Mouse (Mus musculus): ENCODE data around the gene Creb3l2. TPM values are rescaled to one million over a fixed set of nuclear protein-coding genes. Genes with fewer than 3 reads are reported as not detected.
"Not testable (repeated sequence)": the region's sequence is repeated elsewhere in the genome, so short reads cannot be mapped to it uniquely, and the experiment has no call there.

Creb3l2 gene
- 32.2 and 55.4 TPM in 2 replicates for polyA plus RNA-seq (2012; rRNA removed)

DNA sequence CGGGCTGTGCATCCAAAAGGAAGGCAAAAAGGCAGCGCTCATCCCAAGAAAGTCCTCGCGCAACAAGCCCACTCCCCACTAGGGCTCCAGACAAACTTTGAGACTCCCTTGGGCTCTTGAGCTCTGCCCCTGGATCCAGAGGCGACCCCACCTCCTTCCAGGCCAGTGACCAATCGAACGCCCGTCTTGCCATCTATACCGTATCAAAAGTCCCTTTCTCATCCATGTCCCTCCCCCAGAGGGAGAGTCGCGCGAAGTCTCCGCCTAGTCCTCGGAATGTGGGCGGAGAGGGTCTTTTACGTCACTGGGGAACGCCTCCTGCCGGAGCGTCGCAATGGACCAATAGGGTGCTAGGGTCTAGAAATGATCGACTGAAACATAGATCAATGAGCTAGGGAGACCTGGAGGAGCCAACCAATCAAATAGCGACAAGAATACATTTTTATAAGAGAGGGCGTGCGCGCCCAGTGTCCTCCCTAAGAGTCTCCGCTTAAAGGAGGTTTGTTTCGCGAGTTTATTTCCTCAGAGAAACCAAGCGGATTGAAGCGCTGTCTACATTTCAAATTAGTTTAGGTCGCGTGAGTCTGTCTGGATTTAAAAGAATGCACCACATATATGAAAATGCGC, at the start of gene Creb3l2:
Gene Creb3l2, minus strand, starts transcription at position 106 of the 627 bp plus-strand sequence.
- peak; percentile 99 for DNase-seq (ENCODE audit: low read depth)

DNA sequence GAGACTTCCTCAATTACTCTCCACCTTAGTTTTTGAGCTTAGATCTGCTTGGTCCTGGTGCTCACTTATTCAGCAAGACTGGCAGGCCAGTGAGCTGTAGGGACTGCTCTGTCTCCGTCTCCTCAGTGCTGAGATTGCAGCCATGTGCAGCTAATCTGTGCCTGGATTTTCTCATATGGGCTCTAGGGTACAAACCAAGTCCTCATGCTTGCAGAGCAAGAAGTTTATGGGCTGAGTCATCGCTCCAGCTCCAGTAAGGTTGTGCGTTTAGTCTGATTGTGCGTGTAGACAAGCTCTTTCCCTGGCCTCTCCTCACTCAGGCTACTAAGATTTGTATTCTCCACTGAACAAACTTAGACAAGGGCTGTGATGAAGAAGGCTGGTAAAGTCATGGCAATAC, 44.6 kb upstream of the Creb3l2 start:
- DNase-seq (ENCODE audit: low read depth), result no peak

DNA sequence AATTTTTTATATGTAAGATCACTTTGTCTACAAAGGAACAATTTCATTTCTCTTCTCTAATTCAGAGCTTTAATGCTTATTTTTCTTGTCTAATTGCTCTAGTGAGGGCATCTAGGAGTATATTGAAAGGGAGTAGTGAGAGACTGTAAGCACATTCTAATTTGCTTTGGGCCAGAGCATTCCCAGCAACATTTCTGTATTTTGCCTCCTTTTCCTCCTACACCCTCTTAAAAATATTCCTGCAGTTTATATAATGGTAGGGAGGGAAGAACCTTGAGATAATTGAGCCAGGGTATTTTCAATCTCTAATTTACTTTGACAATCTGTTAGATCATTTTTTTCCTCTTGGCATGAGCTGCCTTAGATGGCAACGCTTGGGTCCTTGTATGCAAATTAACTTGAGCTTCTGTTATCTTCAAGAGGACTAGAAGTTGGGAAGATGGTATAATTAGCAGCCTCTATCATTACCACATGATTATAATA, 42.7 kb upstream of the Creb3l2 start:
- no peak for DNase-seq (ENCODE audit: low read depth)

DNA sequence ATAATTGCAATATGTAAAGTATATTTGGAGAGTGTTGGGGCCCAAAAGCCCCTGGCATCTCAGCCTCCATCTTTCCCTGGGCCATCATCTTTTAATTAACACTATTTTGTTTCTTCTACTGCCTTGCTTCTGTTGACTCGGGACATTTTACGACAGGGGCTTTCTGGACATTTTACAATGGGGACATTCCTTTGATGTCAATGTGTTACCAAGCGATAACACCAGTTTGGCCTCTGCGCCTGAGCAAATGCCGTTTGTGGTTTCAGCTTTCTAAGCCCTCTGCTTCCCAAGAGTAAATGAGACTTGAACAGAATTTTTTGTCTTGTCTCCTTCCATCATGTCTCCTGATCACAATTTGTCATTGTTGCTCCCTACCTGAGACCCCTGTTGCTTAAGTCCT, 41.3 kb upstream of the Creb3l2 start:
- DNase-seq (ENCODE audit: low read depth), result no peak

DNA sequence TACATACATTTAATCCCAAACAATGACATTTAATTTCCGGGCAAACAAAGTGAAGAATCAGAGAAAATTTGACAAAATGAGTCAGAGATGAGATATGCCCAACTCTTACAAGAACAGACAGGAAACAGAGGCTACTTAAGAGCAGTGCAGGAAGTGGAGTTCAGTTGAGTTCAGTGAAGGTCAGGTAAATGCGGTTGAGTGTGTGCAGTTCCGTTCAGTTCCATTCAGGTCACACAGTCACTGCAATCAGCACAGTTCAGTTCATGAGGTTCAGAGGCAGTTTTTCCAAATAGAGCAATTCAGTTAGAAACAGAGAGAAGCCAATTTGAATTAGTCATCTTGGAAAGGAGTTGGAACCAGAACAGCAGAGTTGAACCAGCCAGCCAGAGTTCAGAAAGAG, 39.2 kb upstream of the Creb3l2 start:
- DNase-seq (ENCODE audit: low read depth), result no peak

DNA sequence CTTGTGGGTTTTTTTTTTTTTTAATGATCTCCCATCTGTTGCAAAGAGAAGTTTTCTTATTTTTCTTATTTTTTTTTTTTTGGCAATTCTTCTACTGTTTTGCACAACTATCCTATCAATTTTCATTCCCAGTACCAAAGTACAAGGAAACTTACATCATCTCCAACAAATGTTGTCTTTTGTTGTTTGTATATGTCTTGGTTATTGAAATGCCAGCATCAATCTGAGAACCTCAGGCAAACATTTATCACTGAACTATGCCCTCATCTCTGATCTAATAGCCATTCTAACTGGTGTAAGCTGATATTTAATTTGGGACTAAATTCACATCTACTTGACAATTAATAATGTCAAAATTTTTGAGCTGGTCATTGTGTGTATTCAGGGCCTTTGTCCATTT, 38.1 kb upstream of the Creb3l2 start:
- DNase-seq (ENCODE audit: low read depth), result no peak

DNA sequence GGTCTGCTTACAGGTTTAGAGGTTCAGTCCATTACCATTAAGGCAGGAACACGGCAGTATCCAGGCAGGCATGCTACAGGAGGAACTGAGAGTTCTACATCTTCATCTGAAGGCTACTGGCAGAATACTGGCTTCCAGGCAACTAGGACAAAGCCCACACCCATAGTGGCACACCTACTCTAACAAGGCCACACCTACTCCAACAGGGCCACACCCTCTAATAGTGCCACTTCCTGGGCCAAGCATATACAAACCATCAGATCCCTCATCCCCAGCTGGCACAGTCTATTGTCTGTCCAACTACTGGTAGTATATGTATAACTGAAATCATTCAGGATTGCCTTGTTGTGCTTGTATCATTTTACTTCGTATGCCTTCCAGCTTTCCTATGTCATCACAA, 36.5 kb upstream of the Creb3l2 start:
- DNase-seq (ENCODE audit: low read depth), result no peak

DNA sequence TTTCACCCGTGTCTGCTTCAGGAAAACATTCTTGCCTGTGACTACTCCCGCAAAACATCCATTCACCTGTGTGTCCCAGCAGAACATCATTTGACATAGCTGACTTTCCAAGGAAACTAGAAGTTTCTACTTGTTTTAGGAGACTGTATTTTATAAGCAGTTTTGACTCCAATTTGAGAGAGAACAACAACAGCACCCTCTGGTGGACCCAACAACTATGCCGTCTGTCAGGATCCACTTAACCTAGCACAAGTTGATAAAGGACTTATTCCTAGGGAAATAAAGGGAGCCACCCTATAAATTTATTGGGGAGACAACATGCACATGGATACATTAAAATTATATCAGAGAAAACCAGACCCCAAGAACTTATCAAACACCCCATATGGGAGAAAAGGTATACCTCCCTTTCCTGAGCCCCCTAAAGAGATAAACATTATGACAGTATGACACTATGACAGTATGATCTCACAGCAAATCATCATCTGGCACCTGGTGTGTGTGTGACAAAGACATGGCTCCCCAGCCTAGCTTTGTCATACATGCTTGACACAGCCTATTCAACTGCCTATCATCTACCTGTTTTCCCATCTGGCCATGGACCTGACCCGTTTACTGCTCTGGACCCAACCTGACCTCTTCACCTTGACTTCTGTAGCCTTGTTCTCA, 31.9 kb upstream of the Creb3l2 start:
- no peak for DNase-seq (ENCODE audit: low read depth)

DNA sequence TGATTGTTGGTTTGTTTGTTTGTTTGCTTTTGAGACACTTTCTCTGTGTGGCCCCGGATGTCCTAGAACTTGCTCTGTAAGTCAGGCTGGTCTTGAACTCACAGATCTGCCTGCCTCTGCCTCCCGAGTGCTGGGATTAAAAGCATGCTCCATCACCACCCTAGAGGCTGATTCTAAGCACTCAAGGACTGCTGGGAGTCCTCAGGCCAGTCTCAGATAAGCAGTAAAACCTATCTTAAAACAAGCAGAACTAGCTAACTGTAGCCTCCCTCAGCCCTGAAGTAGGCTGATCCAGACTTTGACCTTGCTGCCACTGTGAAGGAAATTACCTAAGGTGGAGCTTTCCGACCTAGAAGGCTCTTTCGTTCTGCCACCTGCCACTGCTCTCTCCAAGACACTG, 28.3 kb upstream of the Creb3l2 start:
- no peak for DNase-seq (ENCODE audit: low read depth)

DNA sequence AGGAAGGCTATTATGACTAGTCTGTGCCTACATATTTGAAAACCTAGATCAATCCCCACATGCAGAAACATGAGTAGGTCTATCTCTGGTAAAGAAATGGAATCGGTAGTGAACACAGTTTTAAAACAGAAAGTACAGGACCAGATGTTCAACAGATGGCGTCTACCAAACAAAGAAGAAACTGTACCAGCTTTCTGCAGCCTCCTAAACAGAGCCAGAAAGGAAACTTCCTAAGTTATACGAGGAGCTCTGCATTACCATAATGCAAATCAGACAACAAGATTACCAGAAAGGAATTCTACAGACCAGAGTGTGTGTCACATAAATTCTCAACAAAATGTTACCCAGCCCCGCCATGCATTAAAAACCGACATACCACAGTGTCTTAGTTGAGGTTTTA, 23.9 kb upstream of the Creb3l2 start:
- no peak for DNase-seq (ENCODE audit: low read depth)

DNA sequence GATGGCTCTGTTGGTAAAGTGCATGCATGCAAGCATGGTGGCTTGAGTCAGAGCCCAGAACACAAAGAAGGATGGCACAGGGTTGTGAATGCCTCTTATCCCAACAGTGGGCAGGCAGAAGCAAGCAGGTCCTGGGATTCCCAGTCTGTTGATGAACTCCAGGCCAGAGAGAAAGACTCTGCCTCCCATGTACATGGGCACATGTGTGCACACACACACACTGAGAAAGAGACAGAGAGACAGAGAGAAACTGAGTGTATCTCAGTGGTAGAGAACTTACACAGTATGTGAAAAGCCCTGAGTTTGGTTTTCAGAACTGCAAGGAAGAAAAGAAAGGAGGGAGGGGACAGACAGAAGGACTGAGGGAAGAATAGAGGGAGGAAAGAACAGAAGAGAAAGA, 23.4 kb upstream of the Creb3l2 start:
- DNase-seq (ENCODE audit: low read depth), result no peak

DNA sequence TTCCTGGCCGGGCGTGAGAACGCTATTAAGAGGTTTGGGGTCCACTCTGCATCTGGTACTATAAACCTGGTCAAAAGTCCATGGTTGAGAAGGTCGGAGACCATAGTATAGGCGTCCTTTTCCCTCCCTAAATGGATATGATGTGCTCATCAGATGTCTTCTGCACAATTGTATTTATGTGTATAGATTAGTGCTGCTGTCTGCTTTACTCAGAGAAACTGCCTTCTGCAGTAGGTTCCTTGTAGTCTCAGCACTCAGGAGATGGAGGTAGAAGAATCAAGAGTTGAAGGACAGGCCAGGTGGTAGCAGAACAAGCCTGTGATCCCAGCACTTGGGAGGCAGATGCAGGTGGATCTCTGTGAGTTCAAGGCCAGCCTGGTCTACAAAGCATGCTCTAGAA, 22.6 kb upstream of the Creb3l2 start:
- no peak for DNase-seq (ENCODE audit: low read depth)

DNA sequence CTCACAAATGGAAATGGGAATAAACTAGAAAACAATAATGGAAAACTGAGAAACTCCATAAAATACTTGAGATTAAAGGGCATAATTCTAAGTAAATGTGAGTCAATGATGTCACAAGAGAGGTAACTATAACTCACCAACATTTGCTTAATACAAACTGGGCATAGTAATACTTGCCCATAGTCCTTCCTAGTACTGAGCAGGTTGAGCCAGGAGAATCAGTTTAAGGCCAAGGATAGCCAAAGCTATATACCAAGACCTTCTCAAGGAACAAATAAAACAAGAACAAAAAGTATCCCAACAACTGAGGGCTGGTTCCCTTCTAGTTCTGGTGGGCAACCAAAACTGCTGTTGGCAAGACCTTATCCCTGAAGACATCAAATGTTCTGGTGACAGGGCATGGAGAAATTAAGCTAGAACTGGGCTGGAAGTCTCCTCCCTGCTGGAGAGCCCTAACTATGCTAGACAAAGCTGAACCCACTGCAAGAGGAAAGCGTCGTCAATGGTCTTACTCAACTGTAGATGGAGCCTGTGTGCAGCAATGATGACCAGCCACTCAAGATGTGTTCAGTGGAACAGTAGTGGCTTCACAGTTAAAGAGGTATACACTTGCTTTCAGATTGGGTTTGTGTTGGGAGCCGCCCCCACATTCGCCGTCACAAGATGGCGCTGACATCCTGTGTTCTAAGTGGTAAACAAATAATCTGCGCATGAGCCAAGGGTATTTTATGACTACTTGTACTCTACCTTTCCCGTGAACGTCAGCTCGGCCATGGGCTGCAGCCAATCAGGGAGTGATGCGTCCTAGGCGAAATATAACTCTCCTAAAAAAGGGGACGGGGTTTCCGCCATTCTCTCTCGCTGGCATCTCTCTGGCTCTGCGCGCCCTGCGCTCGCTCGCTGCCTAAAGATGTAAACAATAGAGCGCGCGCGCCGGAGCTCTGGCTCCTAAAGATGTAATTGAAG, 21.9 kb upstream of the Creb3l2 start:
- not testable (repeated sequence) for DNase-seq (ENCODE audit: low read depth)

DNA sequence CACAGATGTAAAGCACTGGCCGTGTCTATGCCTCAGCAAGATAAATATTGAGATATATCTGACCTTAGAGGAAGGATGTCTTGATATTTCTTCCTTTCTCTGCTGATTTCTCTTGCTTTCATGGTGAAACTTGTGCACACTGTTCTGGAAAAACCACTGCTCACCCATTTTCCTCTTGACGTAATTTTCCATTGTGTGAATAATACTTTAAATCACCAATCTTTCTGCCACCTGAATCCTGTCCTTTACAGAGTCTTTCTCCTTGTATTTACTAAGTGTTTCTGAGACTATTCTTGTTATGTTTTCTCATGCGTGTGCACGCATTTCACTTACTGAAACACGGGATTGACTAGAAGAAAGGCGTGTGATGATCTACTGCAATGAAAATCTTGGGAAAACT, 18.7 kb upstream of the Creb3l2 start:
- DNase-seq (ENCODE audit: low read depth), result no peak

DNA sequence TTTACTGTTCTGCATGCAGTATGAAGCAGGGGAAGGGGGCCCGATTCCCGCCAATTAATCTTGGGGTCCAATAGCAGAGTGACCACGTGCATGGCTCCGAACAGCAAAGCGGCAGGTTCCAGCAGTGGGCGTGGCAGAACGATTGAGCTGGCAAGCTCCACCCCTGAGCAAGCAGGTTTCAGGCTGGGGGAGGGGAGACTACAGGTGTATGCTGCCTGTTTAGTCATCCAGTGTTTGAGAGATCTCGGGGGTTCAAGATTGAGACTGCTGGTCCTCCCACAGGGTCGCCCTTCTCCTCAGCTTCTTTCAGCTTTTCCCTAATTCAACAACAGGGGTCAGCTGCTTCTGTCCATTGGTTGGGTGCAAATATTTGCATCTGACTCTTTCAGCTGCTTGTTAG, 17.7 kb upstream of the Creb3l2 start:
- not testable (repeated sequence) for DNase-seq (ENCODE audit: low read depth)

DNA sequence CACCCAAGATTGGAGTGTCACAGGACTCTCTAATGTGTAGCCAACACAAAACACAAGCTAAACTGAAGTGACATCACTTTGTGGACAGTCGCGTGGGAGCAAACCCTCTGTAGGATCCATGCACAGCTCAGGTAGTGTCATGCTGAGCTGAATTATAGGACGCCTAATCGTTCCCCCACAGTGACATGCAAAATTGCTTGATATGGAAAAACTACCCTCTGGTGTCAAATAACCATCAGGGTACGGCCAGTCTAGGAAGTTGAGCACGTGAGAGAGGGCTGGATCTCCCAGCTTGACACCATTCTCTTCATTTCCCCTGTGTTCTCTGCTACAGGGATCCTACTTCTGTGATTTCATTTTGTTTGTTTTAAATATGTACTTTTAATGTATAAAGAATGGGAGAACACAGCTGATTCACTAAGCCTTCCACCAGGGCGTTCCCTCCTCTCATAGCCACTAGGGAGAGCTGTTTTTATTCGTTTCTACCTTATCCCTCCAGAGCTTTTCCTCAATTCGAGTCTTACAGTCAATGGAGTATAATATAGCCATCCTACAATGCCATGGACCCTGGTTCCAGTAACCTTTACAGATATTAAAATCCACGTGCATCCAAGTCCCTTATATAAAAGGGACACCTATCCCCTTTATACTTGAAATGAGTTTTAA, 16.2 kb upstream of the Creb3l2 start:
- no peak for DNase-seq (ENCODE audit: low read depth)

DNA sequence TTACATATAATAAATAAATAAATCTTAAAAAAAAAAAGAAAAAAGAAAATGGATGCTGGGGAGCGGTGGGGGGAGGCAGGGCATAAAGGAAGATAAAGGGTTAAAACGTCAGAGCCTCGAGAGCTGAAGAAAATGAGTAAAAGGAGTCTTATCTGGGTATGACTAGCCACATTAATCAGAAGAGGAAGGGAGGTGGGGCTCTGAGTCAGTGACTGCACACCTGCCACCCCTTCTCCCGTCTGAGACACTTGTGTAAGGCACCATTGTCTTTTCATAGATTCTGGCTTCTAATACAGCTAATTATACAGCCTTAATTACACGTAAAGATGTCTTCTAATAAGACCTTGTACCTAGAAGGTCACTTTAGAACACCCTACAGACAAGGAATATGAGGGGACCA, 13.6 kb upstream of the Creb3l2 start:
- no peak for DNase-seq (ENCODE audit: low read depth)

DNA sequence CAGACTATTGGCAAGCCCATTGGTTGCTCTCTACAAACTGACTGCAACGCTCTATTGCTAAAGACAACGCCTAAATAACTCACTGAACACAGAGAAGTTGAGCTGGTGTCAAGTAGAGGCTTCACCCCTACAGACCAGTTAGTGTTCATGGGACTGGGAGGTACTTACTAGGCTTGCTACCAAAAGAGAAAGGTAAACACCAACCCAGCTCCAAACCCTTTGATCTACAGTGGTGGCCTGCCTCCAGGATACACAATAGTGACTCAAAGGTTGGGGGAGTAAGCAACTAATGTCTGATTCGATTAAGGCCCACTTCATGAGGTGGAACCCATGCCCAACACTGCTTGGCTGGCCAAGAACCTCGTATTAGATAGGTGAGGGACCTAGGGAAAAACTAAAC, 11.1 kb upstream of the Creb3l2 start:
- DNase-seq (ENCODE audit: low read depth), result no peak

DNA sequence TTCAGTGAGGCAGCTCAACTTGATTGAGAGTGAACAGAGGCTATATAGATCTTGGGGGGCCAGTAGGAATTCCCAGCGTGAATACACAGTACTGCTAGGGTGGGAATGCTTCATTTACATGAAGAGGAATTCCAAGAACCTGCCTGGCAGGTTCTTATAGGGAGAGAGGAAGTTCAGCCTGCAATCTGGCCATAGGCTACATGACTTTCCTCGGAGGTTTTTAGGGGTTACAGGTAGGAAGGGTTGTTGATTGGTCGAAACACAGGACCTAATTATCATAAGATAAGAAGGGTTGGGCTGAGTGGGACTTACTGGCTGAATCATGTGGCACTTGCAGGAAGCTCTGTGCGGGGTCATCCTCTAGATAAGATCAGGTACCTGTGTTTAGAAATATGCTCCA, 9.7 kb upstream of the Creb3l2 start:
- no peak for DNase-seq (ENCODE audit: low read depth)

DNA sequence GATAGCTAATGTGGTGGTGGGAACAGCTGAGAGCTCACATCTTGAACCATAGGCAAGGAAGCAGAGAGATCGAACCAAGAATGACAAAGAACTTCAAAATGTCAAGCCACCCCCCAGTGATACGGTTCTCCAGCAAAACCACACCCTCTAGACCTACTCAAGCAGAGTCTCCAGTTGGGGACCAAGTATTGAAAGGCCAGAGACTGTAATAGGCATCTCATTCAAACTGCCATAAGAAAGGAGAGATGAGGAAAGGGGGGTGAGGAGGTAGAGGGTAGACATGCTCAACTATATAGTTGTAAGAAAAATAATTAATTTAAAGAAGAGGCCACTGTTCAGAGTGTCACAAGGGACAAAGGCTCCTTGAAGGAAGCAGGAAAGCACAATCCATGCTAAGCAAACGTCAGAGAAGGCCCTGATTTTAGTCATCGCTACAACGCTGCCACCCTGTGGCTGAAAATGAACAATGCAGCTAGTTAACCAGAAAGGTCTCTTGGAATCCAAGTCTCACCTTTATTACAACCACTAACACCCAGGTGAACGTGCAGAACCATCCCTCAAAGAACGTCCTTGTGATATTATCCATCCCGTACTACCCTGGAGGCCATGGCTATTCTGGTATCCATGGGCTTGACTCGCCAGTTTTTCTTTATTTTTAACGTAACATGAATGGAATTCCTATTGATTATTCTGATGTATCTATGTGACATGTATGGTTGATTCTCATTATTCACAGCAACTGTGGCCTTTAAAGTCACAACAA, 5.9 kb upstream of the Creb3l2 start:
- no peak for DNase-seq (ENCODE audit: low read depth)

DNA sequence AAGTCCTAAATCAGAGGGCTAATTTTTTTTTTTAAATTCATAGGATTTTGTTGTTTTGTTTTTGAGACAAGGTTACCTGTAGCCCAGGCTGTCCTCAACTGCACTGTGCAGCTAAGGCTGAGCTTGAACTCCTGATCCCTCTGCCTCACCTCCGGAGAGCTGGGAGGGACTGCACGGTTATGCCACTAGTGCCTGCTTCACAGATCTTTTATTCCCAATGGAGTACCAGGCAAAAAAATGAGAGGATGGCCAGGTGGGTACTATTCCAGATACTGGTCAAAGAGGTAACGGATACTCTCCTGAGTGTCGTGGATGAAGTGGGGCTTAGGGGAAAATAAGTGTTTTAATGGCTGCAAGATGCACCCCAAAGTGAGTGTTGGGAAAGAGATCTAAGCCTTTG, 835 bp upstream of the Creb3l2 start:
- DNase-seq (ENCODE audit: low read depth), result no peak

Measured in gonadal fat pad, adult 2 months (tissue).